Mouse (Mus musculus) midbrain, embryonic 11.5 days (tissue): ENCODE data around the gene Arhgap15. TPM values are rescaled to one million over a fixed set of nuclear protein-coding genes. Genes with fewer than 3 reads are reported as not detected.

ENCODE experiments used
- ATAC-seq: fragments of 200-750 bp; cut with Nextera tagmentation; 2 replicates; pipeline ENCODE4 v1.8.0; 2017; ENCODE audit warnings: moderate TSS enrichment, moderate library complexity; ENCODE audit not compliant: low FRiP score
- DNase-seq: peaks from one replicate; pipeline ENCODE4 v3.0.0; 2015; ENCODE audit warnings: low spot score; ENCODE audit errors: missing footprints
- H3K27ac ChIP-seq: fragments of 300-500 bp; sonication (generic); 2 replicates; pipeline ENCODE4 v1.5.1; 2014; ENCODE audit warnings: low read depth, low read length
- H3K27me3 ChIP-seq: fragments of 300-500 bp; sonication (generic); 2 replicates; pipeline ENCODE4 v1.6.1; 2014; ENCODE audit warnings: mild to moderate bottlenecking, low read length, moderate library complexity, mixed read lengths; ENCODE audit not compliant: control insufficient read depth, insufficient read depth
- H3K36me3 ChIP-seq: fragments of 300-500 bp; sonication (generic); 2 replicates; pipeline ENCODE4 v1.6.1; 2014; ENCODE audit warnings: mild to moderate bottlenecking, low read length, moderate library complexity, mixed read lengths; ENCODE audit not compliant: control insufficient read depth, insufficient read depth
- H3K4me1 ChIP-seq: fragments of 300-500 bp; sonication (generic); 2 replicates; pipeline ENCODE4 v1.6.1; 2014; ENCODE audit warnings: low read length; ENCODE audit not compliant: control insufficient read depth, insufficient read depth
- H3K4me2 ChIP-seq: fragments of 300-500 bp; sonication (generic); 2 replicates; pipeline ENCODE4 v1.6.1; 2014; ENCODE audit warnings: mild to moderate bottlenecking, moderate library complexity
- H3K4me3 ChIP-seq: fragments of 300-500 bp; sonication (generic); 2 replicates; pipeline ENCODE4 v1.5.1; 2014; ENCODE audit warnings: low read depth, low read length
- H3K9ac ChIP-seq: fragments of 300-500 bp; sonication (generic); 2 replicates; pipeline ENCODE4 v1.6.1; 2014; ENCODE audit warnings: low read length
- H3K9me3 ChIP-seq: fragments of 300-500 bp; sonication (generic); 2 replicates; pipeline ENCODE4 v1.6.1; 2016; ENCODE audit warnings: low read length; ENCODE audit not compliant: control insufficient read depth
- WGBS: fragments of 180-500 bp; shearing (Covaris S2); extraction: QIAGEN DNeasy Blood & Tissue Kit; methylation state at CpG from one replicate; pipeline ENCODE4 v1.1.7; 2014; 5-methylcytosine and 5-hydroxymethylcytosine counted together
- polyA plus RNA-seq: library from polyadenylated mRNA; unstranded; fragments of >200 nt; fragmentation: Nextera tagmentation; extraction: Ambion mirVana; gene quantifications from 2 replicates; pipeline ENCODE4 v1.2.1, GENCODE M21; 2014

Gene Arhgap15
- polyA plus RNA-seq, 1 experiment from 2014 or later, result 0.52 TPM

DNA sequence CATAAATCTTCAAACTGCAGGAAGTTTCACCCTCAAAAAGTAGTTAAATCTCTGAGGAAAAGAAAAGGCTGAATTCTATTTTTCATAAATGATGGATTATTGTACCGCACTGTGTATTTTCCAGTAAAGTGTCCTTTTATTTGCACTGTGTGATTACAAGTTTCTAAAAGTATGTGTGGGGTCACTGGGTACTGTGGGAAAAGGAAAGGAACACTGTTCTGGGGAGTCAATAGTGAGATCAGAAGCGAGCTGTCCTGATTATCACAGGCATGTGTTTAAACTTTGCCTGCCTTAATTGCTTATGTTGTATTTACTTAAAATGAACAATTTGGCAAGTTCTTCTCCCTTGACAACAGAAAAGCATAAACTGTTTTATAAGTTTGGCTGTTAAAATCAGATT is 365.7 kb downstream of the Arhgap15 start:
- H3K36me3 ChIP-seq, result no peaks in the 10 kb centered on the region

DNA sequence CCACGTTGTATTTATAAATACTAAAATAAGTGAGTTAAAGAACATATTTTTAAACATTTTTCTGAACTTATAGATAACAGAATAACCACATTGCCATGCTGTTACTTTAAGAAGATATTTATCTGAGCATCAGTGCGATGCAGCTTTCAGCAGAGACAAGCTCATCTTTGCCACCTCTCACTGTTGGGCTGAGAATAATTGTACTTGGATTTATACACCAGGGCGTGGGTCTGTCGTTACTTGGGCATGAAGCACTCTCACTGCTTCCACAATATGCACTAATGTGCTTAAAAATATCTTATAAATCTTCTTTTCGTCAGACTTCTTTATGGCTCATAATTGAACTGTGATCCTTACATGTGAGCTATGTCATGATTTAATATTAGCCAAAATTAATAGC is 372.5 kb downstream of the Arhgap15 start:
- ATAC-seq (no peak), DNase-seq (peak; percentile 60)
- Histone ChIP-seq H3K4me2 (no peak overlapping the region), H3K27me3 (no peaks in the 10 kb centered on the region), H3K27ac (no peak overlapping the region), H3K9ac (no peak overlapping the region), H3K4me1 (no peaks in the 10 kb centered on the region), H3K4me3 (no peak overlapping the region), H3K36me3 (no peaks in the 10 kb centered on the region), H3K9me3 (no peaks in the 10 kb centered on the region)
- WGBS, result 86% methylated on average over 5 of the region's 5 CpGs

More for the DNA sequence above, 365.7 kb downstream of the Arhgap15 start:
- no peak for ATAC-seq
- no peak for DNase-seq
- H3K27ac ChIP-seq, result no peak overlapping the region
- no peak overlapping the region for H3K4me3 ChIP-seq
- H3K9ac ChIP-seq, result no peak overlapping the region
- 74% methylated on average over 2 of the region's 2 CpGs for WGBS
- no peak overlapping the region for H3K4me2 ChIP-seq
- no peaks in the 10 kb centered on the region for H3K27me3 ChIP-seq
- H3K4me1 ChIP-seq, result no peaks in the 10 kb centered on the region
- H3K9me3 ChIP-seq, result no peaks in the 10 kb centered on the region

DNA sequence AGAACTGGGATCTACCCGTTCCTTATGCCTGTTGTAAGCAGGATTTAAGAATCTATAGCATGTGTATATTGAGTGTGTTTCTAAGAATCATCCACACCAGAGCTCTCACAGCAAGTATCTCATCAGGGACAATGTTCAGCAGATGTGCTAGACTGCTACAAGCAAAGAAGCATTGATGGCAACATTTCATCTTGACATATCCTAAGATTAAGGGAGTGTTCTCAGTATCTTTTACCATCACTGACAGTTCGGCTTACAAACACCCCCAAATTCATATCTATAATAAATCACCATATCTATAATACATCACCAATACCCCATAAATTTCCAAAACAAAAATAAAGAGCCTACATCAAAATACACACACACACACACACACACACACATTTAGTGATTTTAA is 374.6 kb downstream of the Arhgap15 start:
- 86% methylated on average over 2 of the region's 2 CpGs for WGBS
- no peak overlapping the region for H3K9ac ChIP-seq
- ATAC-seq (no peak), DNase-seq (peak; percentile 73)
- H3K36me3 ChIP-seq, result no peaks in the 10 kb centered on the region
- H3K4me3 ChIP-seq, result no peak overlapping the region
- no peak overlapping the region for H3K27ac ChIP-seq
- no peaks in the 10 kb centered on the region for H3K4me1 ChIP-seq
- no peaks in the 10 kb centered on the region for H3K9me3 ChIP-seq
- H3K4me2 ChIP-seq, result no peak overlapping the region
- H3K27me3 ChIP-seq, result no peaks in the 10 kb centered on the region

DNA sequence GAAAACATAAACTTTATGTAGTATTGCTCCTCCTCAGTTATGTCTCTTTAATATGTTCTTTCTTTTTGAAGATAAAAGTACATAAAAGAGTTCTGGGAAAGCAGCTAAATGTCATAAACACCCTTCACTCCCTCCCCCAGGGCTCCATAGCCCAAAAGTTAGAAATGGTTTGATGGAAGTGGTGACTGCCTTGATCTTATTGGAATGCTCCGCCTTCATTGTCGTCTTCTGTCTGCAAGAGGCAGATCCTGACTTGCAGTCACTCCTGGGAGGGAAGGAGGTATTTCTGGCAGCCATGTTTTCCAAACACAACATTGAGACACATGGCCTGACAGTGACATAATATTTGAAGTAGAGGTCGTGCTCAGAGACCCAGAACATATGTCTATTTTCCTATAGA is 375.5 kb downstream of the Arhgap15 start:
- no peak overlapping the region for H3K27ac ChIP-seq
- H3K4me1 ChIP-seq, result no peaks in the 10 kb centered on the region
- H3K4me3 ChIP-seq, result no peak overlapping the region
- ATAC-seq, result no peak
- WGBS, result 69% methylated on average over 3 of the region's 3 CpGs
- no peaks in the 10 kb centered on the region for H3K36me3 ChIP-seq
- no peak overlapping the region for H3K4me2 ChIP-seq
- H3K9me3 ChIP-seq, result no peaks in the 10 kb centered on the region
- DNase-seq, result peak; percentile 41
- no peak overlapping the region for H3K9ac ChIP-seq
- H3K27me3 ChIP-seq, result no peaks in the 10 kb centered on the region

DNA sequence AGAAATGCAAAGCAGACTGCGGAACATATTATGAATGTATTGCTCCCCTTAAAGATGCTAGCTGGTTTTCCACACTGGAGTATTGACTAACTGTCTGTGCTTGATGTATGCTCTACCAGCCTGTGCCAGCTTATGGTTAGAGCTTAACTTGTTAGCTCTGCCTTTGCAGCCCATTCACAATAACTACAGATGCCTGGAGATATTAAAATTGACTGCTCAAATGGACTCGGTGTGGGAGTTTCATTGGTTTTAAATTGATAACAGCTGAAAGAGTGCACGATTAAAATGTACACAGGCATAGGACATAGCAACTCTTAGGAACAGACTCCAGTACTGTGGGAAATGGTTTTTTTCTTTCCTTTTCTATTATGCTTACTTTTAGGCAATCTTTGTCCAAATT is 376.1 kb downstream of the Arhgap15 start:
- no peak overlapping the region for H3K4me3 ChIP-seq
- no peaks in the 10 kb centered on the region for H3K9me3 ChIP-seq
- no peak overlapping the region for H3K27ac ChIP-seq
- 89% methylated on average over 3 of the region's 3 CpGs for WGBS
- no peaks in the 10 kb centered on the region for H3K27me3 ChIP-seq
- H3K36me3 ChIP-seq, result no peaks in the 10 kb centered on the region
- DNase-seq, result no peak
- no peak for ATAC-seq
- no peak overlapping the region for H3K9ac ChIP-seq
- no peaks in the 10 kb centered on the region for H3K4me1 ChIP-seq
- no peak overlapping the region for H3K4me2 ChIP-seq

DNA sequence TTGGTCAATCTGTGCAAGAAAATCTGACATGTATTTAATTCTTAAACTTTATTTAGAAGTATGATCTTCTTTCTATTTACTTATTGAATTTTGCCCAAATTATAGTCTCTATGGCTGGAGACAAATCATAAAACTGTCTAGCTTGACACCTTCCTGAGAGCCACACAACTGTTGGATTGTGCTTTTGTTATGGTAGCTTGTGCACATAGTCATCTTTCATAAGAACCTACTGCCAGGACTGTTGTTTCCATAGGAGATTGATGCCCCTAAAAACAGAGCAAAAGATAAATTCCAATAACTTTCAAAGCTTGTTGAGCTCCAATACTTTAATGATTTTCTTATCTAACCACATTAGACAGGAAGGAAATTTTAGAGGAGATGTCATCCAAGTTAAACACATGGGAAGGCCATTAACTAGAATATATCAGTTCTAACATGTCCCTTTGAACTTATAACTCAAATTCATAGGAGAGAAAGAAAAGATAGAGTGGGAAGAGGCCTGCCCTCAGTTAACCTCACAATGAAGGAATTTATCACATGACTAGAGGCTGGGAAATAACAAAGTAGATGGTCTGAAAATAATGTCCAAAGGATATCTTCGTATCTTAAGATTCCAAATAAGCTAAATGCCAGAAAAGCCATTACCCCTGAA is 377.5 kb downstream of the Arhgap15 start:
- Histone ChIP-seq H3K9ac (no peak overlapping the region), H3K9me3 (no peaks in the 10 kb centered on the region), H3K27ac (no peak overlapping the region), H3K4me2 (no peak overlapping the region), H3K4me3 (no peak overlapping the region), H3K36me3 (no peaks in the 10 kb centered on the region), H3K4me1 (no peaks in the 10 kb centered on the region), H3K27me3 (no peaks in the 10 kb centered on the region)
- no peak for ATAC-seq
- DNase-seq, result no peak
- 84% methylated on average over 1 of the region's 1 CpGs for WGBS

DNA sequence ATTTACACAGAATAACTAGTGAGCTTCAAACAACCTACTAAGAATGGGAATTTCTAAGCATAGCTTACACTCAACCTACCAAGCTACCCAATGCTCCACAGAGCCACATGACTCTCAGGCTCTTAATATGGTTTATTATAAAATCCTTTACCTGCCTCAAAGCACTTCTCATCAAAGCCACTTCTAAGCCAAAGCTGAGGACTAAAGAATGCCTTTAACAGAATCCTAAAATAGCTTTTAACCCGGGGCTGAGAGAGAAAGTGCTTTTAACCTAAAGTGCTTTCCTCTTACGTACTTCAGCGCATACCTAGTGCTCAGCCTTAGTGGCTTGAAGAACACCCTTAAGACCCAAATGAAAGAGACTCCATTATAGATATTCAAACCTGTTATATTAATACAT is 380.9 kb downstream of the Arhgap15 start:
- Histone ChIP-seq H3K4me2 (no peak overlapping the region), H3K27me3 (no peaks in the 10 kb centered on the region), H3K36me3 (no peaks in the 10 kb centered on the region), H3K9me3 (no peaks in the 10 kb centered on the region), H3K4me1 (no peaks in the 10 kb centered on the region), H3K27ac (no peak overlapping the region), H3K4me3 (no peak overlapping the region), H3K9ac (no peak overlapping the region)
- ATAC-seq (no peak), DNase-seq (no peak)
- 87% methylated on average over 3 of the region's 3 CpGs for WGBS

DNA sequence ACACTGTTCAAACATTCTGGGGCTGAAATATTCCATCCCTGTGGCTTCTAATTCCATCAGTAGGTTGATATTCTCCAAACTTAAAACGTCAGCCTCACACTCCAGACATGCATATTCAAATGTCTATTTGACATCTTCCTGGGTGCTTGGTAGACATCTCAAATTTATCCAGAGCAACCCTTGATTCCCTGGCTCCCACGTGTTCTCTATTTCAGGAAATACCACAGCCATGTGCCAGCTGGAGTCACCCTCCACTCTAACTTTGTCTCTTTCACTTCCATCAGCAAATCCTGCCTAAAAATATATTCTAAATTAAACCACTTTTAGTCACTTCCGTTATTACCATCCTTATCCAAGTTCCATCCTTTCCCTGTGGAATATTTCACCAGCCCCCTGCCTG is 382.6 kb downstream of the Arhgap15 start:
- Histone ChIP-seq H3K4me1 (no peaks in the 10 kb centered on the region), H3K4me3 (no peak overlapping the region), H3K27ac (no peak overlapping the region), H3K9me3 (no peaks in the 10 kb centered on the region), H3K36me3 (no peaks in the 10 kb centered on the region), H3K9ac (no peak overlapping the region), H3K4me2 (no peak overlapping the region), H3K27me3 (no peaks in the 10 kb centered on the region)
- WGBS, result 83% methylated on average over 3 of the region's 3 CpGs
- no peak for ATAC-seq
- DNase-seq, result no peak

DNA sequence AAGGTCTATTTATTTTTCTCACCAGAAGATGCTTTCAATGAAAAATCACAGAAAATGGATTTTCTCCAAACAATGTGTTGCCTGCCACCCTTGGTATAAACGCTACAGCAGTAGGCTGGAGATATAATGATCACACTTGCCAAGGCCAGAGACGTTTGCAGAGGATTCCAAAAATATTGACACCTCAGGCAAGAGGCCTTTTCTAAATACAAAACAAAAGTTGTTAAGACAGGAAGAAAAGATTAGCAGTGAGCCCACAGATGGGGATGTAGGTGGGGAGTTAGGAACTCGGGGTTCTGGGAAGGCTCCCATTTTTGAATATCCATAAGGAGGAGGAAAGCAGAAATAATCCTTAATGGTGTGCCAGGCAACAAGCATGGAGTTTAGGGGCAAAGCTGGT is 386.2 kb downstream of the Arhgap15 start:
- H3K4me1 ChIP-seq, result no peaks in the 10 kb centered on the region
- ATAC-seq (no peak), DNase-seq (no peak)
- H3K4me3 ChIP-seq, result no peak overlapping the region
- 80% methylated on average over 3 of the region's 3 CpGs for WGBS
- no peaks in the 10 kb centered on the region for H3K36me3 ChIP-seq
- H3K9me3 ChIP-seq, result no peaks in the 10 kb centered on the region
- H3K27ac ChIP-seq, result no peak overlapping the region
- H3K27me3 ChIP-seq, result no peaks in the 10 kb centered on the region
- H3K4me2 ChIP-seq, result no peak overlapping the region
- no peak overlapping the region for H3K9ac ChIP-seq
